Mouse (Mus musculus): ENCODE results near the gene Repin1. TPM values are rescaled to one million over a fixed set of nuclear protein-coding genes. Genes with fewer than 3 reads are reported as not detected.

Repin1 gene
- total and polyA plus RNA-seq, 3 experiments = 10.7 to 28.0 (median 12.8) TPM

- 0 out of 4 replicates have a peak, but pooled peaks of 1 of the 2 experiments have one; percentile 19 for TF ChIP-seq CTCF (conservative IDR thresholded peaks at IDR 0.05 in 1 of 2, IDR thresholded peaks at IDR 0.05 in 1 of 2; ENCODE audit: low read depth in 2 of 2, low read length in 2 of 2)
Measured at GRCm38 (mm10) chr6:48593158-48594042, at the start of gene Repin1, which contains the start of gene Gm44965 (continued).

- DNase-seq (ENCODE audit: extremely low read depth) = no peak
- TF ChIP-seq MAFK (IDR thresholded peaks at IDR 0.05; ENCODE audit: insufficient replicate concordance, low read length) (no peak), MAZ (IDR thresholded peaks at IDR 0.05; ENCODE audit: low read depth, low read length) (no peak), UBTF (IDR thresholded peaks at IDR 0.05; ENCODE audit: low read depth, low read length) (no peak), RAD21 (IDR thresholded peaks at IDR 0.05; ENCODE audit: low read depth, low read length) (no peak), PAX5 (IDR thresholded peaks at IDR 0.05; ENCODE audit: low read length) (no peak), TCF12 (IDR thresholded peaks at IDR 0.05; ENCODE audit: low read depth, low read length) (no peak), MAX (IDR thresholded peaks at IDR 0.05; ENCODE audit: low read length) (no peak)
- Histone ChIP-seq H3K36me3 (replicated peaks in 1 of 2; ENCODE audit: control insufficient read depth in 1 of 2, insufficient read depth in 1 of 2, low read length in 1 of 2) (no peaks in the 10 kb centered on the region), H3K4me1 (ENCODE audit: control insufficient read depth in 1 of 2, insufficient read depth in 2 of 2) (no peaks in the 10 kb centered on the region), H3K79me2 (replicated peaks; ENCODE audit: control insufficient read depth, extremely low read depth, insufficient read depth, poor library complexity, severe bottlenecking) (no peaks in the 10 kb centered on the region), H3K9ac (ENCODE audit: insufficient read depth, low read depth) (no peak overlapping the region), H3K9me3 (replicated peaks; ENCODE audit: low read length) (no peaks in the 10 kb centered on the region), H3K27ac (ENCODE audit: insufficient read depth, low read depth) (no peak overlapping the region), H3K27me3 (replicated peaks) (peaks cover 40% of the 10 kb centered on the region), H3K4me2 (ENCODE audit: insufficient read depth, low read depth, poor library complexity, severe bottlenecking) (no peak overlapping the region), H3K4me3 (replicated peaks in 1 of 3; ENCODE audit: low read depth in 2 of 3, low read length in 2 of 3, poor library complexity in 1 of 3) (no peak overlapping the region)
- dilution Hi-C loops (cut with MboI; ENCODE audit: extremely low pct_ligation_motif_present, extremely low pct_unique_long_range_greater_than_20kb, low sequenced_read_pairs) (no loop called here), in situ Hi-C loops (cut with MboI; ENCODE audit: low pct_ligation_motif_present, low pct_unique_long_range_greater_than_20kb, low sequenced_read_pairs) (loop anchor here (25.0 kb wide), 1 partner anchor 358 kb away; no protein-coding TSS in a partner anchor)
Measured at GRCm38 (mm10) chr6:48545251-48545650, 48.4 kb upstream of the Repin1 start.

- dilution Hi-C loops (cut with MboI; ENCODE audit: extremely low pct_ligation_motif_present, extremely low pct_unique_long_range_greater_than_20kb, low sequenced_read_pairs) = no loop called here
Measured at GRCm38 (mm10) chr6:48546271-48546670, 47.4 kb upstream of the Repin1 start.

More at GRCm38 (mm10) chr6:48546271-48546670, 47.4 kb upstream of the Repin1 start:
- H3K27me3 ChIP-seq (replicated peaks) = peaks cover 50% of the 10 kb centered on the region
- peak; percentile 41 for DNase-seq (ENCODE audit: extremely low read depth)
- H3K4me3 ChIP-seq (replicated peaks in 1 of 3; ENCODE audit: low read depth in 2 of 3, low read length in 2 of 3, poor library complexity in 1 of 3) = no peak overlapping the region
- H3K9ac ChIP-seq (ENCODE audit: insufficient read depth, low read depth) = no peak overlapping the region
- no peaks in the 10 kb centered on the region for H3K9me3 ChIP-seq (replicated peaks; ENCODE audit: low read length)
- in situ Hi-C loops (cut with MboI; ENCODE audit: low pct_ligation_motif_present, low pct_unique_long_range_greater_than_20kb, low sequenced_read_pairs) = loop anchor here (25.0 kb wide), 1 partner anchor 359 kb away; no protein-coding TSS in a partner anchor
- no peaks in the 10 kb centered on the region for H3K4me1 ChIP-seq (ENCODE audit: control insufficient read depth in 1 of 2, insufficient read depth in 2 of 2)
- no peaks in the 10 kb centered on the region for H3K79me2 ChIP-seq (replicated peaks; ENCODE audit: control insufficient read depth, extremely low read depth, insufficient read depth, poor library complexity, severe bottlenecking)
- H3K27ac ChIP-seq (ENCODE audit: insufficient read depth, low read depth) = no peak overlapping the region
- no peak overlapping the region for H3K4me2 ChIP-seq (ENCODE audit: insufficient read depth, low read depth, poor library complexity, severe bottlenecking)
- TF ChIP-seq SIN3A (IDR thresholded peaks at IDR 0.05; ENCODE audit: low read length) (no peak), TBP (conservative IDR thresholded peaks at IDR 0.05; ENCODE audit: low read depth, low read length) (no peak), CTCF (conservative IDR thresholded peaks at IDR 0.05 in 1 of 2, IDR thresholded peaks at IDR 0.05 in 1 of 2; ENCODE audit: low read depth in 2 of 2, low read length in 2 of 2) (peak in 1 of 2 experiments; percentile 75; a peak in 2 of 4 replicates), NELFE (IDR thresholded peaks at IDR 0.05; ENCODE audit: low read depth, low read length) (no peak), POLR2AphosphoS2 (IDR thresholded peaks at IDR 0.05; ENCODE audit: low read depth, low read length) (no peak), USF1 (IDR thresholded peaks at IDR 0.05; ENCODE audit: low read depth, low read length) (no peak), MAFK (IDR thresholded peaks at IDR 0.05; ENCODE audit: insufficient replicate concordance, low read length) (no peak), MXI1 (IDR thresholded peaks at IDR 0.05; ENCODE audit: low read depth, low read length) (no peak), SMC3 (IDR thresholded peaks at IDR 0.05; ENCODE audit: low read depth, low read length) (peak; percentile 75), CHD1 (IDR thresholded peaks at IDR 0.05; ENCODE audit: low read depth, low read length) (no peak), ZNF384 (IDR thresholded peaks at IDR 0.05; ENCODE audit: low read depth, low read length) (peak; percentile 37), BHLHE40 (IDR thresholded peaks at IDR 0.05; ENCODE audit: low read depth, low read length) (no peak), ZC3H11A (IDR thresholded peaks at IDR 0.05; ENCODE audit: low read depth, low read length) (no peak), JUN (IDR thresholded peaks at IDR 0.05; ENCODE audit: insufficient read depth, low read depth, low read length) (no peak), ZMIZ1 (IDR thresholded peaks at IDR 0.05; ENCODE audit: low read depth, low read length) (no peak), PAX5 (IDR thresholded peaks at IDR 0.05; ENCODE audit: low read length) (no peak), GABPA (IDR thresholded peaks at IDR 0.05; ENCODE audit: insufficient replicate concordance, low read depth, low read length) (no peak), RAD21 (IDR thresholded peaks at IDR 0.05; ENCODE audit: low read depth, low read length) (peak; percentile 46)
- no peaks in the 10 kb centered on the region for H3K36me3 ChIP-seq (replicated peaks in 1 of 2; ENCODE audit: control insufficient read depth in 1 of 2, insufficient read depth in 1 of 2, low read length in 1 of 2)
